Mouse (Mus musculus): Measurements from ENCODE around the gene Scn8a. TPM values are rescaled to one million over a fixed set of nuclear protein-coding genes. Genes with fewer than 3 reads are reported as not detected.

Gene Scn8a
- polyA plus RNA-seq, 1 experiment from 2014 or later = 0.63 TPM

GRCm38 (mm10) chr15:101069641-101070190, 200.1 kb downstream of the Scn8a start:
- Histone ChIP-seq H3K4me1 (ENCODE audit: insufficient read depth) (peaks cover 17% of the 10 kb centered on the region; the same call in 1 of the 2 replicates), H3K4me2 (ENCODE audit: low read depth, low read length) (no peak overlapping the region), H3K9me3 (ENCODE audit: low read length) (no peaks in the 10 kb centered on the region), H3K27me3 (ENCODE audit: insufficient read depth, low read length) (no peaks in the 10 kb centered on the region), H3K27ac (ENCODE audit: low read depth) (no peak overlapping the region), H3K4me3 (ENCODE audit: low read depth, low read length) (no peak overlapping the region), H3K36me3 (replicated peaks; ENCODE audit: insufficient read depth, low read length) (no peaks in the 10 kb centered on the region), H3K9ac (replicated peaks) (no peak overlapping the region)
- ATAC-seq (0 out of 2 replicates have a peak, but pooled peaks have one; percentile 21), DNase-seq (no peak)
- 49% methylated on average over 9 of the region's 9 CpGs for WGBS (ENCODE audit: insufficient replicate concordance)
- TF ChIP-seq EP300 (IDR thresholded peaks at IDR 0.05; ENCODE audit: low read depth) (no peak), CTCF (IDR thresholded peaks at IDR 0.05; ENCODE audit: low read depth) (no peak)

GRCm38 (mm10) chr15:101070762-101071161, 201.1 kb downstream of the Scn8a start:
- Histone ChIP-seq H3K27me3 (ENCODE audit: insufficient read depth, low read length) (no peaks in the 10 kb centered on the region), H3K27ac (ENCODE audit: low read depth) (no peak overlapping the region), H3K9me3 (ENCODE audit: low read length) (no peaks in the 10 kb centered on the region), H3K4me2 (ENCODE audit: low read depth, low read length) (no peak overlapping the region), H3K9ac (replicated peaks) (no peak overlapping the region; the same call in 1 of the 2 replicates), H3K4me1 (ENCODE audit: insufficient read depth) (peaks cover 17% of the 10 kb centered on the region; the same call in 1 of the 2 replicates), H3K36me3 (replicated peaks; ENCODE audit: insufficient read depth, low read length) (no peaks in the 10 kb centered on the region), H3K4me3 (ENCODE audit: low read depth, low read length) (no peak overlapping the region)
- WGBS (ENCODE audit: insufficient replicate concordance) = 39% methylated on average over 5 of the region's 5 CpGs
- ATAC-seq (no peak), DNase-seq (no peak)
- TF ChIP-seq EP300 (IDR thresholded peaks at IDR 0.05; ENCODE audit: low read depth) (no peak), CTCF (IDR thresholded peaks at IDR 0.05; ENCODE audit: low read depth) (no peak)

- 54% methylated on average over 2 of the region's 2 CpGs for WGBS (ENCODE audit: insufficient replicate concordance)
- no peak overlapping the region for H3K4me3 ChIP-seq (ENCODE audit: low read depth, low read length)
These were observed 203.1 kb downstream of the Scn8a start for GRCm38 (mm10) chr15:101072736-101073135.

GRCm38 (mm10) chr15:101074067-101074466, 204.4 kb downstream of the Scn8a start:
- Histone ChIP-seq H3K4me1 (ENCODE audit: insufficient read depth) (peaks cover 16% of the 10 kb centered on the region; the same call in 1 of the 2 replicates), H3K9me3 (ENCODE audit: low read length) (no peaks in the 10 kb centered on the region), H3K27ac (ENCODE audit: low read depth) (no peak overlapping the region), H3K4me3 (ENCODE audit: low read depth, low read length) (no peak overlapping the region), H3K36me3 (replicated peaks; ENCODE audit: insufficient read depth, low read length) (no peaks in the 10 kb centered on the region), H3K27me3 (ENCODE audit: insufficient read depth, low read length) (peaks cover 11% of the 10 kb centered on the region), H3K4me2 (ENCODE audit: low read depth, low read length) (no peak overlapping the region), H3K9ac (replicated peaks) (no peak overlapping the region)
- WGBS (ENCODE audit: insufficient replicate concordance) = 78% methylated on average over 5 of the region's 5 CpGs
- no peak for TF ChIP-seq CTCF (IDR thresholded peaks at IDR 0.05; ENCODE audit: low read depth)
- TF ChIP-seq EP300 (IDR thresholded peaks at IDR 0.05; ENCODE audit: low read depth) = no peak
- DNase-seq = no peak
- no peak for ATAC-seq

More at GRCm38 (mm10) chr15:101072736-101073135, 203.1 kb downstream of the Scn8a start:
- peaks cover 6% of the 10 kb centered on the region for H3K27me3 ChIP-seq (ENCODE audit: insufficient read depth, low read length)
- H3K27ac ChIP-seq (ENCODE audit: low read depth) = no peak overlapping the region
- peaks cover 17% of the 10 kb centered on the region; the same call in 1 of the 2 replicates for H3K4me1 ChIP-seq (ENCODE audit: insufficient read depth)
- H3K36me3 ChIP-seq (replicated peaks; ENCODE audit: insufficient read depth, low read length) = no peaks in the 10 kb centered on the region
- ATAC-seq (no peak), DNase-seq (no peak)
- H3K4me2 ChIP-seq (ENCODE audit: low read depth, low read length) = no peak overlapping the region
- no peaks in the 10 kb centered on the region for H3K9me3 ChIP-seq (ENCODE audit: low read length)
- TF ChIP-seq EP300 (IDR thresholded peaks at IDR 0.05; ENCODE audit: low read depth) = no peak
- no peak for TF ChIP-seq CTCF (IDR thresholded peaks at IDR 0.05; ENCODE audit: low read depth)
- no peak overlapping the region for H3K9ac ChIP-seq (replicated peaks)

- H3K4me1 ChIP-seq (ENCODE audit: insufficient read depth) = peaks cover 8% of the 10 kb centered on the region; the same call in 1 of the 2 replicates
- H3K9ac ChIP-seq (replicated peaks) = no peak overlapping the region
- H3K27me3 ChIP-seq (ENCODE audit: insufficient read depth, low read length) = peaks cover 11% of the 10 kb centered on the region
- TF ChIP-seq CTCF (IDR thresholded peaks at IDR 0.05; ENCODE audit: low read depth) = no peak
- no peak for TF ChIP-seq EP300 (IDR thresholded peaks at IDR 0.05; ENCODE audit: low read depth)
- 78% methylated on average over 4 of the region's 4 CpGs for WGBS (ENCODE audit: insufficient replicate concordance)
- ATAC-seq = no peak
- H3K4me2 ChIP-seq (ENCODE audit: low read depth, low read length) = no peak overlapping the region
- H3K9me3 ChIP-seq (ENCODE audit: low read length) = no peaks in the 10 kb centered on the region
- H3K36me3 ChIP-seq (replicated peaks; ENCODE audit: insufficient read depth, low read length) = no peaks in the 10 kb centered on the region
- no peak for DNase-seq
- no peak overlapping the region for H3K27ac ChIP-seq (ENCODE audit: low read depth)
- H3K4me3 ChIP-seq (ENCODE audit: low read depth, low read length) = no peak overlapping the region
These were observed 205.5 kb downstream of the Scn8a start for GRCm38 (mm10) chr15:101075150-101075549.

- TF ChIP-seq EP300 (IDR thresholded peaks at IDR 0.05; ENCODE audit: low read depth) (no peak), CTCF (IDR thresholded peaks at IDR 0.05; ENCODE audit: low read depth) (no peak)
- Histone ChIP-seq H3K4me2 (ENCODE audit: low read depth, low read length) (no peak overlapping the region), H3K27me3 (ENCODE audit: insufficient read depth, low read length) (peaks cover 12% of the 10 kb centered on the region), H3K4me3 (ENCODE audit: low read depth, low read length) (no peak overlapping the region), H3K4me1 (ENCODE audit: insufficient read depth) (peaks cover 6% of the 10 kb centered on the region; the same call in 1 of the 2 replicates), H3K9ac (replicated peaks) (no peak overlapping the region), H3K9me3 (ENCODE audit: low read length) (no peaks in the 10 kb centered on the region), H3K27ac (ENCODE audit: low read depth) (no peak overlapping the region), H3K36me3 (replicated peaks; ENCODE audit: insufficient read depth, low read length) (no peaks in the 10 kb centered on the region)
- DNase-seq (no peak), ATAC-seq (no peak)
- WGBS (ENCODE audit: insufficient replicate concordance) = 66% methylated on average over 5 of the region's 5 CpGs
These were observed 206.0 kb downstream of the Scn8a start for GRCm38 (mm10) chr15:101075656-101076055.
